Mouse (Mus musculus): Measurements from ENCODE around the gene Asb10. TPM values are rescaled to one million over a fixed set of nuclear protein-coding genes. Genes with fewer than 3 reads are reported as not detected.
A peak's percentile ranks its signal among the peaks of the same experiment; 100 is the strongest.
"Not testable (repeated sequence)": the region's sequence is repeated elsewhere in the genome, so short reads cannot be mapped to it uniquely, and the experiment has no call there.

The Asb10 gene
- total RNA-seq (2021) = not detected
- long read RNA-seq, experiment 1 = 0 reads
- long read RNA-seq, experiment 2 = 0 reads

DNA sequence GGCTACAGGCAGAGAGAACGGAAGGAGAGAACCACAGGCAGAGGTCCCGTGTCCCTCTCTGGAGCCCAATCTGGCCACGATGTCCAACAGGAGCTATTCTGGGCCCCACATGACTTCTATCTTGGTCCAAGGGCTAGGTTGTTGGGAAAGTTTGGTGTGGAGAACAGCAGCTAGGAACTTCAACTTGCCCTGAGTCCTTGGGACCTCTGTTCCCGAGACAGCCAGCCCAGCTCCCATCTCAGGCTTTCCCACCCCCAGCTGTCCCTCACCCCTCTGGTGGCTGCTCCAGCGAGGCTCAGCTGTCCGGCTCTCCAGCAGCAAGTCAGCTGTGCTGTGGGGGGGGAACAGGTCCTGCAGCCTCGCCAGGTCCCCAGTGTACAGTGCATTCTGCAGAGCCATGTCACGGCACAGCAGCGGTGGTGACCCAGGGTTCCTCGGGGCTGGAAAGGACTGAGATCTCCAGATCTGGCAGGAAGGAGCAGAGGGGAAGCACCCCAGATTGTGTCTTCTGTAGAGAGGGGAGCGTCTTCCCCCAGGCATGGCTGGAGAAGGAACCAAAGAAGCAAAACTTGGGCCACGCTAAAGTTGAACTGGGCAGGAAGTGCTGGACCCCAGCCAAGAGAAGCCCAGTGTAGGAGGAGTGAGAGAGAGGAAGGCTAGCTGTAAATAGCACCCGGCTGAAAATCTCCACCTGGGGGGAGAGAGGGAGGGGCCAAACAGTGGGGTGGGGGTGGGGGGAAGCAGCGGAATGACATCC lies at the start of gene Asb10:
TSS of gene Asb10 (minus strand) at position 592 of the 757 bp plus-strand sequence.
- peak; percentile 31 to 42 for DNase-seq (ENCODE audit: low spot score in 2 of 2)

- DNase-seq (ENCODE audit: low spot score in 2 of 2) = no peak
Measured at GRCm38 (mm10) chr5:24589511-24590500, 49.0 kb upstream of the Asb10 start.

GRCm38 (mm10) chr5:24587200-24587577 lies 46.4 kb upstream of the Asb10 start:
- peak in 1 of 2 experiments; percentile 63 for DNase-seq (ENCODE audit: low spot score in 2 of 2)

DNA sequence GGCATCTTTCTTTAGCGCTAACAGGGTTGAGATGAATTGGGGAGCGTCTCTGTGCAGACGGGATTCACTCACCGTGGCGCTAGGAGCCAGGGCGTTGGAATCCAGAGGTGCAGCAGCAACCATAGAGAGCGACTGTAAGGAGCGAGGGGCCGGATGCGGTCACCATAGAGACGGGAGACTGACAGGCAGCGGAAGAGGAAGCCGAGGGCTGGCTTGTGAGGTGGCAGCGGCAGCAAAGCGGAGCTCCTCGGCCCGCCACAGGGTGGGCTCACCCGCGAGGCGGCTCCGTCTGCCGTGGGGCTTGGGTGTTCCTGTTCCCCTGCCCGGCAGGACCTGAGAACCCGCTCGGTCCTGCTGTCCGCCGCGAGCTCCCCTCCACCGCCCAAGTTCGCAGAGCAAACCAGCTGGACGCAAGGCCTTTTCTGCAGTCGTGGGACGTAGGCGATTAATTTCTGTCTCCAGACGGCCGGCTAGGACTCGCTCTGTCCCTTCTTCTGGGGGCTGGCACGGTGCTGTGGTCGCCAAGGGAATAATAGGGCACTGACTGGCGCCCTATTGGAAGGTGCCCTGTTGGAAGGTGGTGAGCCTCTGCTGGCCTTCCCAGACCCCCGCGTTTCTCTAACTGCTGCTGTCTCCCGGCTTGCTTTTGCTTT lies 45.9 kb upstream of the Asb10 start, which contains the start of gene Chpf2:
TSS of gene Chpf2 (plus strand) at position 195 of the 653 bp plus-strand sequence.
- peak; percentile 79 to 85 for DNase-seq (ENCODE audit: low spot score in 2 of 2)

- DNase-seq (ENCODE audit: low spot score in 2 of 2) = no peak
Measured at GRCm38 (mm10) chr5:24586106-24586505, 45.3 kb upstream of the Asb10 start.

DNA sequence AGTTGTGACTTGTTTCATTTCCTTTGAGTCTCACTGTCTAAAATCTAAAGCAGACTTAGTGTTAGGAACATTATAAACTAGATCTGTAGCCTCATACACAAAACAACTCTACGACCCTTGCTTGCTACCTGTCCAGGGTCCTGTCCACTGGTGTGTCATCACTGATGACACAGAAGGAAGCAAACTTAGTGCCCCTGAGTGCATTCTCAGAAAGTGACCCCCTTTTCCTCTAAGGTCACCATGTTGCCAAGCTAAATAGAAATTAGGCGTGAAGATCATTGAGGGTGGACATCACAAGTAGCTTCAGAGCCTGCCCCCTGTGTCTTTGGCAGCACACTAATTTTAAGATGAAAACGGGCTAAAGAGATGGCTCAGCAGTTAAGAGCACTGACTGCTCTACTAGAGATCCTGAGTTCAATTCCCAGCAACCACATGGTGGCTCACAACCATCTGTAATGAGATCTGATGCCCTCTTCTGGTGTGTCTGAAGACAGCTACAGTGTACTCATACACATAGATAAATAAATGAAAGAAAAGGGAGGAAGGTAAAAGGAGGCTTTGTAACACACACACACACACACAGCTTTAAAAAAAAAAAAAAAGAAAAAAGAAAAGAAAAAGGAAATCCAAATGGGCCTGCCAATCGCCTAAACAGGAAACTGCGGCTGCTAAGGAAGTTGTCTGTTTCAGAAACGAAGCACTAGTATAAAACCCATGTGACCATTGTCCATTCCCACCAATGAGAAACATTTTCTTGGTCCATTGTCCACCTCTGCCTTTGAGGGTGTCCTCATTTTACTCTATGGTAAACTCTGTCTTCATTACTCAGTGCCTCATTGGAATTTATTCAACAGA lies 37.6 kb upstream of the Asb10 start:
- no peak for DNase-seq (ENCODE audit: low spot score in 2 of 2)

DNA sequence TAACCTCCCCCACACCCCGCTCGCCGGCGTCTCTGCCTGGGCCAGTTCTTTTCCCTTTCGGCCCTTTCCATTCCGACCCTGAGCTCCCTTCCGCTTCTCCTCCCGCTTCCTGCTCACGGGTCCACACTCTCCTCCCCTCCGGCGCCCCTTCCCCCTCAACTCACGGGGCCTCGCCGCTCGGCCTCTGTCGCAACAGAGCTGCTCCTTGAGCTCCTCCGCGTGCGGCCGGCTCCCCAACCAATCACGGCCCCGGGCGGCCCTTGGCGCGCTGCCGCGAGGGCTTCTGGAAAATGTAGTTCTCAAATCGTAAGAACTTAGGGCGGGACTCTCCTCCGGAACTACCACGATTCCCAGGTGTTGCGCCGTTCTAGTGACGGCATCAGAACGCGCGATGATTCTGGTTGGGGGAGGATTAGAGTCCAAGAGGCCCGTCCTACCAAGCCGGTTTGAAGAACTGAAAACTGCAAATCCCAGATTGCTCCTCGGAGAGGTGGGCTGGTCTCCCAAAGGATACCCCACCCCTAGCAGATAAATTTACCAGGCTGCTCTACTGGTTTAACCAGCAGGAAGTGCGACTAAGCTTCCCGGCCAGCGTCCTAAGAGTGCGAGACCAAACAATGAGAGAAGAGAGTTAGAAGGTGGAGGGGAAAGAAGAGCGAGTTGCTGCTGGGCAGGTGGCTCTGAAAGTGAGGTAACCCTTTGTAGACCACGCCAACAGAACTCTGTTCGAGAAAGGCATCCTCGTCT lies 36.6 kb upstream of the Asb10 start, which contains the start of gene Abcf2:
TSS of gene Abcf2 (minus strand) at position 285 of the 747 bp plus-strand sequence.
- peak; percentile 100 for DNase-seq (ENCODE audit: low spot score in 2 of 2)

- no peak for DNase-seq (ENCODE audit: low spot score in 2 of 2)
Measured at GRCm38 (mm10) chr5:24576801-24577182, 36.0 kb upstream of the Asb10 start.

DNA sequence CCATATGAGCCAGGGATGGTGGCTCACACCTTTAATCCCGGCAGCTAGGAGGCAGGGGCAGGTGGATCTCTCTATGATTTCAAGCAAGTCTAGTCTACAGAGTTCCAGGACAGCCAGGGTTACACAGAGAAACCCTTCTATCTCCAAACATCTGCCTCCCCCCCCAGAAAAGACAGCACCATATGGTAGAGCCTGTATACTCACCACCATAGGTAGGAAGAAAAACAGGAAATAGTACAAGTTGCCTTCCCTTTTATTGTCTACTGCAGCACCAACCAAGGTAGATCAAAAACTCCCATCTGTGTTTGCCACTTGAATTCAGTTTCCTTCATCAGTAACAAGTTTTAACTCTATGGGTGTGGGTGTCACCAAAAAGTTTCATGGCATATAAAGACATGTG lies 35.2 kb upstream of the Asb10 start:
- DNase-seq (ENCODE audit: low spot score in 2 of 2) = no peak

DNA sequence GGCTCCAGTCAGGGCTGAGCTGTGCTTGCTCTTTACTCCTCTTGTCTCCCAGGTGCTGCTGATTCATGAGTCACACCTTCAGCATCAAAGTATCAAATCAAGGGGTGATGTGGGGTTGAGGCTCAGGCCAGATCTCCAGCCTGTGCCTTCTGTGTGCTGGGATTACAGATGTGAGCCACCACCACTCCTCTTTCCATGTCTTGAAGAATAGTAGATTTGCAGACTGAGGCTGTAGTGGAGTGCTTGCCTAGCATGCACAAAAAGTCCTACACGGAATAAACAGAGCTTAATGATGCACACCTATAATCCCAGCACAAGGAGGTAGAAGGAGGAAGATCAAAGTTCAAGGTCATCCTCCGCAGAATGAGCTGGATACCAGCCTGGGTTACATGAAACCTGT lies 15.9 kb upstream of the Asb10 start, which contains the start of gene 4931409K22Rik:
TSS of gene 4931409K22Rik (minus strand) at position 101 of the 400 bp plus-strand sequence.
- DNase-seq (ENCODE audit: low spot score in 2 of 2) = no peak

DNA sequence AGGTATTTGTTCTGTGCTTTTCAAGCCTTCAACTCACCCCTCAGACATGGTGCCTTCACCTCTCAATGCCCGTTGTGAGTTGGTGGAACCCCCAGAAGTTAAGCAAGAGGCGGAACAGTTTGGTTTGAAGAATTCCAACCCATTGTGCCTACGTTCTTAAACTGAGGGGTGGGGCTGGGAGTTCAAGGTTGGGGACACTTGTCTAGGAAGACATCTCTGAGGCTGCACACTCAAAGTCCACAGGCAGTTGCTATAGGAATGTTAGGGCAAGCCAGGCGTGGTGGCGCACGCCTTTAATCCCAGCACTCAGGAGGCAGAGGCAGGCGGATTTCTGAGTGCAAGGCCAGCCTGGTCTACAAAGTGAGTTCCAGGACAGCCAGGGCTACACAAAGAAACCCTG lies 14.6 kb upstream of the Asb10 start:
- not testable (repeated sequence) for DNase-seq (ENCODE audit: low spot score in 2 of 2)

- DNase-seq (ENCODE audit: low spot score in 2 of 2) = no peak
Measured at GRCm38 (mm10) chr5:24553621-24554244, 13.0 kb upstream of the Asb10 start.

- no peak for DNase-seq (ENCODE audit: low spot score in 2 of 2)
Measured at GRCm38 (mm10) chr5:24551317-24551688, 10.5 kb upstream of the Asb10 start.

DNA sequence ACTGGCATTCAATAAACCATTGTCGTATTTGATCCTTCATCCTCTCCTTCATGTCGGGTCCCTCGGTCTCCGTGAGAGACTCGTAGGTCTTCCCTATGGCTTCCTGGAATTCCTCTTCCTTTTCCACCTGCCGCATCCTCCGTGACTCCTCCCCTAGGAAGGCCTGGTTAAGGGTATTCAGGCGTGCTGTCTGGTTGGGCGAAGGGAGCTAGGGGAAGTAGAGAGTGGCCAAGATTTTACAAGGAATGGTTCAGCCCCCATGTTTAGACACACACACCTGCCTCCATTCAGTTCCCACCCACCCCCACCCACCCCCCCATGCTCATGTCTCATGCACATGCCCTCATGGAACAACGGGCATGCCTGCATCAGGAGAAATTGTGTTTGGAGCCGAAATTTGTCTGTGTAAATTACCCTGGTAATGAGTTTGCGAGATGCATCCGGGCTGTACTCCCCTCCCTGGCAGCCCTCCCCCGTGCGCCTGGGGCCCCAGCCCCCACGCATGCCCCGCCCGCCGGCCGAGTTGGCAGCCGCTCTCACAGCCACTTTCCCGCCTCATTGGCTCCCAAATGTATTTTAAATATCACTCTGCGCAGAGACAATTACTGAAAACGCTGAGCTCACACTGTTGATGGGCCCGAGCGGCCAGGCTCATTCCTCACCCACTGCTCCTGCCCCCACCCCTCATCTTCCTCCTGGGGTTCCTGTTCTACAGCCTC lies 10.0 kb upstream of the Asb10 start:
- peak; percentile 48 to 71 for DNase-seq (ENCODE audit: low spot score in 2 of 2)

GRCm38 (mm10) chr5:24542643-24543042 lies 1.9 kb upstream of the Asb10 start:
- no peak for DNase-seq (ENCODE audit: low spot score in 2 of 2)

GRCm38 (mm10) chr5:24541144-24541569 lies 379 bp upstream of the Asb10 start:
- DNase-seq (ENCODE audit: low spot score in 2 of 2) = no peak

- no peak for DNase-seq (ENCODE audit: low spot score in 2 of 2)
Measured at GRCm38 (mm10) chr5:24539571-24540296, 1.0 kb downstream of the Asb10 start.

GRCm38 (mm10) chr5:24537618-24538017 lies 3.2 kb downstream of the Asb10 start:
- DNase-seq (ENCODE audit: low spot score in 2 of 2) = no peak
